Mouse (Mus musculus): ENCODE measurements around the gene Eftud2.

DNA sequence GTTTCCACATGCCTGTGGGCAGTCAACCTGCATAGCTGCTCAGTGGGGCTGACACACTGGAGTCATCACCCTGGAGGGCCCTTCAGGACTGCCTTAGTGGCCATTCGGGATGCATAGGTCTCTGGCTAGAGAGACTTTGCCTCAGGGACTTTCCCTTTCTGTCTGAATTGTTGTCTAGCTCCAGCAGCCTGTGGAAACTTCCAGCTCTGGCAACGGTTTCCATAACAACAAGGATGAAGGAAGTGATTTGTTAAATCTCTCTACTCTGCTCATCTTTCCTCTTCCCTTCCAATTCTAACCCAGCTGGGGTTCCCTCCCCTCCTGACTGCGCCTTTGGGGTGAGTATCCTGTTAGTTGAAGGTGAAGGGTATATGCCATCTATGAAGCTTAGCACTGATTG lies 7.3 kb upstream of the Eftud2 start:
- TF ChIP-seq CTCF (IDR thresholded peaks at IDR 0.05; ENCODE audit: low read depth) = no peak
- TF ChIP-seq EP300 (IDR thresholded peaks at IDR 0.05; ENCODE audit: low read depth) = no peak
